In the genomic region with DNA sequence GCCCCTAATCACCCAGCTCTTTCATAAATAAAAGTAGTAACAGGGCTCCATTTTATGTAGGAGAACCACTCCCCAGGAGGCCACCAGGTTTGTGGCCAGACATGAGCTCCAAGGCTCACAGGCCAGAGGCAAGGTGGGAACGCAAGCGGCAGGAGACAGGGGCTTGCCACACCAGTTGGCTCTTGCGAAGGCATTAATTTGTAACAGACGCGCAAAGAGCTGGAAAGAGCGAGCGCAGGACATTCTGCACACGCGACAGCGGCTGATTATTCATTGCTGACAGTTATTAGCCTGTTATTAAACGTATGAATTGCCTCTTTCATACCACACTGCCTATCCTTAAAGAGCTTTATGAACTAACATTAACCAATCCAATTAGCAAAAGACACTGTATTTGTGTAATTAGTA, we compare ENCODE assay signal across 13 mouse cellular contexts.
DNase-seq lines count a peak whose midpoint lies in the region; ATAC-seq and TF ChIP-seq lines count a peak whose summit lies in the region.
"Had no signal": no experiment of that assay in that cellular context is flagged by ENCODE, and none has a peak within 500 bp of the region (broad histone marks: within the 10 kb centered on the region; RNA-seq: fewer than 3 reads in every experiment).

No protein-coding gene starts in this region.

- no peaks in the 10 kb centered on the region for H3K36me3 ChIP-seq in kidney, adult 2 months (ENCODE audit: control insufficient read depth, insufficient read depth, low read length)
- no peaks in the 10 kb centered on the region for H3K36me3 ChIP-seq in forebrain, postnatal 0 days (ENCODE audit: insufficient read depth)
- no peaks in the 10 kb centered on the region for H3K36me3 ChIP-seq in neural tube, embryonic 13.5 days

- ATAC-seq in forebrain, postnatal 0 days = no peak
- no peak for ATAC-seq in neural tube, embryonic 13.5 days (ENCODE audit: low read depth)
- ATAC-seq: lung, postnatal 0 days; Patski had no signal

- no peak for TF ChIP-seq POLR2A in kidney, adult 2 months (IDR thresholded peaks at IDR 0.05; ENCODE audit: low read depth, low read length)

- DNase-seq in embryo, embryonic 10 days (ENCODE audit: low spot score) = peak; percentile 66
- DNase-seq in embryo, embryonic 9.5 days (ENCODE audit: extremely low spot score) = no peak
- DNase-seq in kidney, adult 2 months = peak; percentile 31
- DNase-seq in kidney, postnatal 14 days = no peak
- DNase-seq in forebrain, postnatal 0 days = no peak
- DNase-seq in layer of hippocampus, adult 9-11 months = no peak
- DNase-seq in right cerebral cortex, postnatal 10 days (ENCODE audit: low spot score in 2 of 2) = no peak
- DNase-seq: gastrocnemius, postnatal 10 days; kidney, adult 9 months; right cerebral cortex, postnatal 14 days had no signal

- H3K4me3 ChIP-seq in kidney, adult 2 months (ENCODE audit: insufficient read depth, low read depth, low read length) = no peak overlapping the region
- H3K4me3 ChIP-seq in forebrain, postnatal 0 days (ENCODE audit: low read depth, low read length) = no peak overlapping the region
- H3K4me3 ChIP-seq in neural tube, embryonic 13.5 days = no peak overlapping the region

- 43% methylated on average over 11 of the region's 11 CpGs for WGBS in kidney, adult 2 months
- 18% methylated on average over 11 of the region's 11 CpGs for WGBS in forebrain, postnatal 0 days
- WGBS in neural tube, embryonic 13.5 days = 17% methylated on average over 11 of the region's 11 CpGs

- H3K4me1 ChIP-seq in kidney, adult 2 months (ENCODE audit: control insufficient read depth, insufficient read depth, low read length) = peaks cover 13% of the 10 kb centered on the region
- no peaks in the 10 kb centered on the region; the same call in 1 of the 2 replicates for H3K4me1 ChIP-seq in forebrain, postnatal 0 days (ENCODE audit: insufficient read depth)
- peaks cover 72% of the 10 kb centered on the region for H3K4me1 ChIP-seq in neural tube, embryonic 13.5 days (replicated peaks)

- H3K9me3 ChIP-seq in forebrain, postnatal 0 days (ENCODE audit: low read length) = no peaks in the 10 kb centered on the region
- no peaks in the 10 kb centered on the region for H3K9me3 ChIP-seq in neural tube, embryonic 13.5 days

- H3K4me2 ChIP-seq in forebrain, postnatal 0 days (ENCODE audit: low read depth) = 0 out of 2 replicates have a peak overlapping the region, but pooled peaks have one; percentile 0
- 0 out of 2 replicates have a peak overlapping the region, but pooled peaks have one; percentile 21 for H3K4me2 ChIP-seq in neural tube, embryonic 13.5 days

- TF ChIP-seq CTCF in kidney, adult 2 months (conservative IDR thresholded peaks at IDR 0.05; ENCODE audit: insufficient read depth, insufficient read length, low read depth, low read length) = no peak
- no peak for TF ChIP-seq CTCF in forebrain, postnatal 0 days (IDR thresholded peaks at IDR 0.05; ENCODE audit: low read depth)

- no peak overlapping the region for H3K9ac ChIP-seq in forebrain, postnatal 0 days
- H3K9ac ChIP-seq in neural tube, embryonic 13.5 days = no peak overlapping the region

- no peaks in the 10 kb centered on the region for H3K27me3 ChIP-seq in kidney, adult 2 months (replicated peaks; ENCODE audit: control insufficient read depth, insufficient read depth, low read length)
- peaks cover 6% of the 10 kb centered on the region for H3K27me3 ChIP-seq in forebrain, postnatal 0 days (ENCODE audit: insufficient read depth, low read length)
- peaks cover 88% of the 10 kb centered on the region for H3K27me3 ChIP-seq in neural tube, embryonic 13.5 days

- H3K27ac ChIP-seq in kidney, adult 2 months (ENCODE audit: insufficient read depth, low read depth, low read length) = no peak overlapping the region; the same call in 1 of the 2 replicates
- no peak overlapping the region for H3K27ac ChIP-seq in forebrain, postnatal 0 days (ENCODE audit: low read depth, low read length)
- no peak overlapping the region for H3K27ac ChIP-seq in neural tube, embryonic 13.5 days (replicated peaks)

Comparison
In these comparisons a context has a peak if more than half of its experiments do, and no peak if none do; other contexts are left out.
1. DNase-seq: peak in embryo, embryonic 10 days (single experiment) and kidney, adult 2 months (single experiment); none in embryo, embryonic 9.5 days (single experiment), kidney, postnatal 14 days (single experiment), forebrain, postnatal 0 days (single experiment), layer of hippocampus, adult 9-11 months (single experiment) and right cerebral cortex, postnatal 10 days (0 of 2).